Mouse (Mus musculus) CH12.LX (cell line): ENCODE data around the gene U2af1l4.

ENCODE experiments used
- CHD2 ChIP-seq: IDR thresholded peaks from 2 replicates; pipeline ENCODE4 v1.6.1; 2011; ENCODE audit warnings: low read length, improper control_type of control experiment
- CTCF ChIP-seq, 2 experiments: IDR thresholded peaks in 1 of 2; conservative IDR thresholded peaks in 1 of 2; 2 replicates each; pipeline ENCODE4 v1.5.1; 2011 to 2012; ENCODE audit warnings: low read depth in 2 of 2, low read length in 2 of 2, improper control_type of control experiment in 1 of 2, inconsistent platforms in 1 of 2, mild to moderate bottlenecking in 1 of 2, moderate library complexity in 1 of 2
- EP300 ChIP-seq: IDR thresholded peaks from 2 replicates; pipeline ENCODE4 v1.6.1; 2011; ENCODE audit warnings: low read length, improper control_type of control experiment
- ETS1 ChIP-seq: conservative IDR thresholded peaks from 2 replicates; pipeline ENCODE4 v1.6.1; 2012; ENCODE audit warnings: low read depth, mild to moderate bottlenecking, inconsistent platforms, low read length, improper control_type of control experiment, moderate library complexity
- JUND ChIP-seq: conservative IDR thresholded peaks from 2 replicates; pipeline ENCODE4 v1.6.1; 2011; ENCODE audit warnings: low read depth, low read length, improper control_type of control experiment
- MAX ChIP-seq: IDR thresholded peaks from 2 replicates; pipeline ENCODE4 v1.6.1; 2011; ENCODE audit warnings: low read length, improper control_type of control experiment
- RCOR1 ChIP-seq: conservative IDR thresholded peaks from 2 replicates; pipeline ENCODE4 v1.6.1; 2012; ENCODE audit warnings: low read depth, mild to moderate bottlenecking, inconsistent platforms, low read length, improper control_type of control experiment
- TBP ChIP-seq: conservative IDR thresholded peaks from 2 replicates; pipeline ENCODE4 v1.6.1; 2011; ENCODE audit warnings: low read depth, low read length, improper control_type of control experiment
- ZKSCAN1 ChIP-seq: IDR thresholded peaks from 2 replicates; pipeline ENCODE4 v1.6.1; 2012; ENCODE audit warnings: low read depth, inconsistent platforms, low read length, improper control_type of control experiment, borderline replicate concordance

DNA sequence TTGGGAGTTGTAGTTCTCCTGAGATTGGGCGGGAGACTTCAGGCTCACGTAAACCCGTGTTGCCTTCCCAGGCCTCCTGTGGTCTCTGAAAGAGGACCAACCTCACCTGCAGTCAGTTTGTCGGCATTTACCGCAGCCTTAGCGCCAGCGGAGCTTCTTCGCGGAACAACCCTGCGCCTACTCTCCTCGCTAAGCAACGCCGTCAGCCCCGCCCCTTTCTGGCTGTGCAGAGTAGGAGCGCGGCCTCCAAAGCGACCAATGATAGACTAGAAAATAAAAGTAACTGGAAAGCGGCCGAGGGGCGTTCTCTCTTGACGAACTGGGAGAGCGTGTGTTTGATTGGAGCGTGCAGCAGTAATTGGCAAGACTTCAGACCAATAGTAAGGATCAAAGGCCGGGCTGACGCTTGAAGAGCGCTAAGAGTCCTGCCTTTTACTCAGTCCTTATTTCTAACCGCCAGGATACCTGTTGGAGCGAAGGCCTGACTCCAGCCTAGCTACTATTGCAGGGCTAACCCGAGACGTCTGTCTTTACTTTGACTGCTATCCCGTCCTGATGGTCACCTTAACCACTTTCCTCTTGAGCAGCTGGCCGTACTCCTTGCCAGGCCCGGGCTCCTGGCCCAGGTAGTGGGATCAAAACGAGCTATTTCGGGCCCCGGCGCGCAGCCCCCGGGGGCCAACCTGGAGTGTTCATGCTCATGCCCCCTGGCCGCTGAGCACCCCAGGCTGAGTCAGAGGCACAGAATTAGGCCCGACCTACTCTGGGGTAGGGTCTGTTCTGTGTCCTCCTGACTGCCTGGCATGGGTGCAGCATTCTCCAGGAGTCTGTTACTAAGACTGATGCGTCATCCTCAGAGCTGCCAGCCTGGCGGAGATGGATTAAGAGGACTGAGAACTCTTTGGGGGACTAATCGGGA is 10.7 kb upstream of the U2af1l4 start, which contains the start of the genes Hspb6 and Proser3:
- peak; percentile 67 for TF ChIP-seq MAX
- peak; percentile 92 for TF ChIP-seq CHD2
- TF ChIP-seq RCOR1 = no peak
- TF ChIP-seq CTCF (conservative IDR thresholded peaks at IDR 0.05 in 1 of 2, IDR thresholded peaks at IDR 0.05 in 1 of 2; ENCODE audit: low read depth in 2 of 2, low read length in 2 of 2) = no peak
- peak; percentile 95 for TF ChIP-seq TBP
- TF ChIP-seq JUND = no peak
- TF ChIP-seq EP300 = no peak
- 0 out of 2 replicates have a peak, but pooled peaks have one; percentile 18 for TF ChIP-seq ETS1
- no peak for TF ChIP-seq ZKSCAN1
